Mouse (Mus musculus) lung, postnatal 14 days (tissue): ENCODE measurements around the gene Stx3.

ENCODE experiments used
- DNase-seq: peaks from one replicate; pipeline ENCODE4 v3.0.0; 2021

The Stx3 gene

GRCm38 (mm10) chr19:11819143-11819700, at the start of gene Stx3:
TSS of gene Stx3 (minus strand) at chr19:11819403.
- DNase-seq = no peak

- no peak for DNase-seq
Measured at GRCm38 (mm10) chr19:11867837-11868236, 48.6 kb upstream of the Stx3 start.

GRCm38 (mm10) chr19:11860966-11861365, 41.8 kb upstream of the Stx3 start, which contains the start of gene Olfr1418:
TSS of gene Olfr1418 (minus strand) at chr19:11861066.
- no peak for DNase-seq

- DNase-seq = no peak
Measured at GRCm38 (mm10) chr19:11856506-11856905, 37.3 kb upstream of the Stx3 start.

- DNase-seq = no peak
Measured at GRCm38 (mm10) chr19:11854821-11855220, 35.6 kb upstream of the Stx3 start.

- no peak for DNase-seq
Measured at GRCm38 (mm10) chr19:11852652-11853051, 33.4 kb upstream of the Stx3 start.

- no peak for DNase-seq
Measured at GRCm38 (mm10) chr19:11846333-11846732, 27.1 kb upstream of the Stx3 start.

GRCm38 (mm10) chr19:11839119-11839518, 19.9 kb upstream of the Stx3 start, which contains the start of gene Olfr1417:
TSS of gene Olfr1417 (minus strand) at chr19:11839219.
- DNase-seq = no peak

GRCm38 (mm10) chr19:11823346-11824065, 4.3 kb upstream of the Stx3 start:
- no peak for DNase-seq

- DNase-seq = no peak
Measured at GRCm38 (mm10) chr19:11820211-11820610, 1.0 kb upstream of the Stx3 start.

- peak; percentile 93 for DNase-seq
Measured at GRCm38 (mm10) chr19:11819800-11820199, 597 bp upstream of the Stx3 start.

- peak; percentile 75 for DNase-seq
Measured at GRCm38 (mm10) chr19:11818199-11819142, 732 bp downstream of the Stx3 start.

- no peak for DNase-seq
Measured at GRCm38 (mm10) chr19:11817586-11817985, 1.6 kb downstream of the Stx3 start.

- DNase-seq = no peak
Measured at GRCm38 (mm10) chr19:11816706-11817105, 2.5 kb downstream of the Stx3 start.

- no peak for DNase-seq
Measured at GRCm38 (mm10) chr19:11814742-11815333, 4.4 kb downstream of the Stx3 start.

- DNase-seq = no peak
Measured at GRCm38 (mm10) chr19:11813649-11814048, 5.6 kb downstream of the Stx3 start.

GRCm38 (mm10) chr19:11813136-11813535, 6.1 kb downstream of the Stx3 start:
- no peak for DNase-seq

- DNase-seq = no peak
Measured at GRCm38 (mm10) chr19:11811688-11812365, 7.4 kb downstream of the Stx3 start.

- DNase-seq = peak; percentile 52
Measured at GRCm38 (mm10) chr19:11810856-11811255, 8.3 kb downstream of the Stx3 start.

- no peak for DNase-seq
Measured at GRCm38 (mm10) chr19:11810003-11810758, 9.0 kb downstream of the Stx3 start.

GRCm38 (mm10) chr19:11808452-11808851, 10.8 kb downstream of the Stx3 start:
- DNase-seq = no peak

- no peak for DNase-seq
Measured at GRCm38 (mm10) chr19:11807822-11808221, 11.4 kb downstream of the Stx3 start.
